Mouse (Mus musculus): ENCODE results near the gene Peak1.

DNA sequence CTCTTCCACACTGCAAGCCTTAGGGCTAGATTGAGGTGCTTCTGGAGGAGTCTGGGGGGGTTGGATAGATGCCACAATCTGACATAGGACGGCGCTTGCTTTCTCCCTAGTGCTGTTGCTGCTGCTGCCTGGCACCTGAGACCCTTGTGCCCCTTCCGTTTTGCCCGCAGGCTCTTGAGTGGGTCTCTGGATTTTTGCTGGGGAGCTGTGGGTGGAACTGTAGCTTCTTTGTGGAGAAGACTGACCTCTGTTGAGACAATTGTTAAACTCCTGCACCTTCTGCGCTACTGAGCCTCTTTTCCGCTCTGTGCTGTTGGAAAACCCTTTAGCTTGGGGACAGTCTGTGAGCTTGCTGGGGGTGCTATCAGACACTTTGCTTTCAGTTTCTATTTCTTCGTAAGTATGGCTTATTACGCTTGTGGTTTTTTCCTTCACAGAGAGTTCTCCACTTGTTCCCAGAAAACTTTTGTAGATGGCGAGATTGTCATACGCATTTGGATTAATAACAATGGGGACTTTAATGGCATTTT is 159.5 kb downstream of the Peak1 start:
- no peak for TF ChIP-seq POLR2A (IDR thresholded peaks at IDR 0.05; ENCODE audit: low read depth, low read length)
- TF ChIP-seq CTCF (IDR thresholded peaks at IDR 0.05; ENCODE audit: extremely low read depth, insufficient read depth, insufficient read length, insufficient replicate concordance) = no peak
